Mouse (Mus musculus): ENCODE data around the gene Krt12. TPM values are rescaled to one million over a fixed set of nuclear protein-coding genes. Genes with fewer than 3 reads are reported as not detected.

Gene Krt12
- polyA plus RNA-seq, 1 experiment from 2014 or later: not detected

DNA sequence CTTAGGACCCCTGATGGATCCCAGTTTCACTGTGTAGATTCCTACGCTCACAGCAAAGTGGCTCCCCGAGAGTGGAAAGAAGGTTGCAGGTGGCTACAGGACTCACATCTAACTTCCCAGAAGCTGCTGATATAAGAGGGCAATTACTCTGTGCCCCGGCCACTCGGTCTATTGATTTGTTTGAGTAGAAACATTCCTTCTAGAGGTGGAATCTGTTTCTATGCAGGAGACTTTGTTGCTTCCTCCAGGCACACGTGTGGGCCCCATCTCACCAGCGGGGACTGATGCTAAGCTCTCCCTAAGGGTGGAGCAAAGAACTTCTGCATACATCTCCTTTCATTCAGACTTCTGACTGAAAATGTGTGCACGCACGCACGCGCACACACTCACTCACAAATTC is 17.4 kb upstream of the Krt12 start:
- no peak overlapping the region for H3K4me3 ChIP-seq
- no peak overlapping the region for H3K27ac ChIP-seq
- ATAC-seq (replicated peaks; ENCODE audit: insufficient number of reproducible peaks, insufficient read depth, low FRiP score, low read depth): no peak
- H3K9me3 ChIP-seq (replicated peaks): no peaks in the 10 kb centered on the region
- H3K36me3 ChIP-seq: no peaks in the 10 kb centered on the region
- H3K9ac ChIP-seq: no peak overlapping the region
- WGBS: 68% methylated on average over 10 of the region's 10 CpGs
- H3K4me2 ChIP-seq: no peak overlapping the region
- no peaks in the 10 kb centered on the region for H3K27me3 ChIP-seq
- H3K4me1 ChIP-seq (replicated peaks): peaks cover 4% of the 10 kb centered on the region; the same call in 1 of the 2 replicates

DNA sequence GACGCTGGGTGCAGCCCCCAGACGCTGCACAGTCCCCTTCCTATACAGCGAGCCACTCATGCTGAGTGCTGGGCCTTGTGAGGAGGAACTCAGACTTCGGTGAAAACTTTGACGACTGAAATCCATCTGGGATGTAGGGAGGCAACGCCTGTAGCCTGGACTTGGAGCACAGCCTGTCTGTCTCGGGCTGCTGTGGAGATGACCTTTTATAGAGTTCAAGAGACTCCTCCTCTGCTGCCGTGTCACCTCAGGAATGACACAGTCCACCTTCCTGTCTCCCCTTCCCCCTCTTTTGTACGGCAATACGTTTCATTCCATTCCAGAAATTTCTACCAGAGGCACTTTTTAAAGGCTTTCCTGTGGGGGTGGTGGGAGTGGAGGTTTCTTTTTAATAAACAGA is 15.9 kb upstream of the Krt12 start, which contains the start of gene Krt20:
Krt20 (minus strand) TSS at position 179 of the 400 bp plus-strand sequence.
- no peak within 1 kb of the TSS for H3K9ac ChIP-seq
- no peak within 1 kb of the TSS for H3K4me3 ChIP-seq
- H3K27me3 ChIP-seq: no peaks in the 10 kb centered on the region
- H3K4me2 ChIP-seq: 0 out of 2 replicates have a peak within 1 kb of the TSS, but pooled peaks have one; percentile 11
- no peak for ATAC-seq (replicated peaks; ENCODE audit: insufficient number of reproducible peaks, insufficient read depth, low FRiP score, low read depth)
- H3K9me3 ChIP-seq (replicated peaks): no peaks in the 10 kb centered on the region
- WGBS: 21% methylated on average over 10 of the region's 10 CpGs
- H3K27ac ChIP-seq: no peak within 1 kb of the TSS
- no peaks in the 10 kb centered on the region for H3K36me3 ChIP-seq
- peaks cover 4% of the 10 kb centered on the region; the same call in 1 of the 2 replicates for H3K4me1 ChIP-seq (replicated peaks)

DNA sequence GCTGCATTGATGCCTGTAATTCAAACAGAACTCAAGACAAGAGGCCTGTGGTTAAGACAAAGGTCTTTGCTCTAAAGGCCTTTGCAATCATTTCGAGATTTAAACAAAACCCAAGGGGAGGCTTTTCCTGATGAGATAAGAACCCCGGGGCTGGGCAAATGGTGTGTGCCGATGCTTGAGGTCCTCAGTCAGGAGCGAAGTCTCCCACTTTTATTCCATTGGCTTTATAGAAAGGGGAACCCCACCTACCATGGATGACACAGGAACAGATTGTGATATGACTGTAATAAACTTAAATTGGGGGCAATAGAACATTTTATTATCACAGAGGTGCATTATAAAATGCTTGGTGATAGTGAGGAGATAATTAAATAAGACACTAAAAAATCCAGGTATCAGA is 14.6 kb upstream of the Krt12 start:
- WGBS: 47% methylated on average over 4 of the region's 4 CpGs
- H3K4me3 ChIP-seq: no peak overlapping the region
- no peak for ATAC-seq (replicated peaks; ENCODE audit: insufficient number of reproducible peaks, insufficient read depth, low FRiP score, low read depth)
- H3K9ac ChIP-seq: no peak overlapping the region
- H3K4me2 ChIP-seq: no peak overlapping the region
- H3K27me3 ChIP-seq: no peaks in the 10 kb centered on the region
- peaks cover 4% of the 10 kb centered on the region; the same call in 1 of the 2 replicates for H3K4me1 ChIP-seq (replicated peaks)
- no peaks in the 10 kb centered on the region for H3K36me3 ChIP-seq
- H3K9me3 ChIP-seq (replicated peaks): no peaks in the 10 kb centered on the region
- H3K27ac ChIP-seq: no peak overlapping the region

GRCm38 (mm10) chr11:99430670-99431069 is 8.6 kb upstream of the Krt12 start:
- no peak overlapping the region for H3K4me3 ChIP-seq
- no peaks in the 10 kb centered on the region for H3K27me3 ChIP-seq
- H3K4me2 ChIP-seq: no peak overlapping the region
- no peaks in the 10 kb centered on the region for H3K36me3 ChIP-seq
- WGBS: 46% methylated on average over 12 of the region's 12 CpGs
- H3K27ac ChIP-seq: no peak overlapping the region
- no peak overlapping the region for H3K9ac ChIP-seq
- H3K4me1 ChIP-seq (replicated peaks): no peaks in the 10 kb centered on the region
- no peak for ATAC-seq (replicated peaks; ENCODE audit: insufficient number of reproducible peaks, insufficient read depth, low FRiP score, low read depth)
- no peaks in the 10 kb centered on the region for H3K9me3 ChIP-seq (replicated peaks)

- WGBS: 33% methylated on average over 10 of the region's 10 CpGs
- no peak overlapping the region for H3K4me3 ChIP-seq
- no peaks in the 10 kb centered on the region for H3K9me3 ChIP-seq (replicated peaks)
- no peak overlapping the region for H3K4me2 ChIP-seq
- peaks cover 9% of the 10 kb centered on the region for H3K27me3 ChIP-seq
- no peaks in the 10 kb centered on the region for H3K36me3 ChIP-seq
- no peaks in the 10 kb centered on the region for H3K4me1 ChIP-seq (replicated peaks)
- H3K9ac ChIP-seq: no peak overlapping the region
- no peak for ATAC-seq (replicated peaks; ENCODE audit: insufficient number of reproducible peaks, insufficient read depth, low FRiP score, low read depth)
- no peak overlapping the region for H3K27ac ChIP-seq
These were observed 1.5 kb downstream of the Krt12 start for GRCm38 (mm10) chr11:99420586-99420985.

DNA sequence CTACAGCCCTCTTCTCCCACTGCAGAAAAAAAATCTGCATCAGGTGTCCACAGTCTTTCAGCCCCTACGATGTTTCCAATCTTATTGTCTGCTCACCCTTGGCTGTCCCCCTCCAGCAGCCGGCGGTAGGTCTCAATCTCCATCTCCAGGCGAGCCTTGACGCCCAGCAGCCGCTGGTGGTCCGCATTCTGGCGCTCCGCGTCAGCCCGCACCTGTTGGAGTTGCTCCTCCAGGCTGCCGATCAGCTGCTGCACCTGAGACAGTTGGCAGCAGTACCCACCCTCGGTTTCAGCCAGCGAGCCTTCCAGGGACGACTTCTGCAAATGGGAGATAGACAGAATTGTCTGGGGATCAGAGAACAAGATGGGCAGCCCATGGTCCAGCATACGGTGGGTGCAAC is 4.2 kb downstream of the Krt12 start:
- Histone ChIP-seq H3K36me3 (no peaks in the 10 kb centered on the region), H3K4me2 (no peak overlapping the region), H3K9me3 (replicated peaks) (no peaks in the 10 kb centered on the region), H3K9ac (no peak overlapping the region), H3K4me3 (no peak overlapping the region), H3K4me1 (replicated peaks) (no peaks in the 10 kb centered on the region), H3K27me3 (peaks cover 9% of the 10 kb centered on the region), H3K27ac (no peak overlapping the region)
- ATAC-seq (replicated peaks; ENCODE audit: insufficient number of reproducible peaks, insufficient read depth, low FRiP score, low read depth): no peak
- WGBS: 67% methylated on average over 16 of the region's 16 CpGs

- no peak overlapping the region for H3K27ac ChIP-seq
- no peaks in the 10 kb centered on the region for H3K4me1 ChIP-seq (replicated peaks)
These were observed 5.2 kb downstream of the Krt12 start for GRCm38 (mm10) chr11:99416902-99417301.

GRCm38 (mm10) chr11:99414463-99415147 is 7.5 kb downstream of the Krt12 start:
- Histone ChIP-seq H3K27ac (no peak overlapping the region), H3K4me1 (replicated peaks) (no peaks in the 10 kb centered on the region), H3K4me2 (no peak overlapping the region), H3K4me3 (no peak overlapping the region), H3K9ac (no peak overlapping the region), H3K9me3 (replicated peaks) (no peaks in the 10 kb centered on the region), H3K36me3 (no peaks in the 10 kb centered on the region), H3K27me3 (peaks cover 5% of the 10 kb centered on the region)
- WGBS: 83% methylated on average over 13 of the region's 13 CpGs
- no peak for ATAC-seq (replicated peaks; ENCODE audit: insufficient number of reproducible peaks, insufficient read depth, low FRiP score, low read depth)

More at GRCm38 (mm10) chr11:99416902-99417301, 5.2 kb downstream of the Krt12 start:
- WGBS: 80% methylated on average over 13 of the region's 13 CpGs
- Histone ChIP-seq H3K27me3 (peaks cover 7% of the 10 kb centered on the region), H3K4me2 (no peak overlapping the region), H3K9ac (no peak overlapping the region), H3K4me3 (no peak overlapping the region), H3K36me3 (no peaks in the 10 kb centered on the region), H3K9me3 (replicated peaks) (no peaks in the 10 kb centered on the region)
- no peak for ATAC-seq (replicated peaks; ENCODE audit: insufficient number of reproducible peaks, insufficient read depth, low FRiP score, low read depth)

DNA sequence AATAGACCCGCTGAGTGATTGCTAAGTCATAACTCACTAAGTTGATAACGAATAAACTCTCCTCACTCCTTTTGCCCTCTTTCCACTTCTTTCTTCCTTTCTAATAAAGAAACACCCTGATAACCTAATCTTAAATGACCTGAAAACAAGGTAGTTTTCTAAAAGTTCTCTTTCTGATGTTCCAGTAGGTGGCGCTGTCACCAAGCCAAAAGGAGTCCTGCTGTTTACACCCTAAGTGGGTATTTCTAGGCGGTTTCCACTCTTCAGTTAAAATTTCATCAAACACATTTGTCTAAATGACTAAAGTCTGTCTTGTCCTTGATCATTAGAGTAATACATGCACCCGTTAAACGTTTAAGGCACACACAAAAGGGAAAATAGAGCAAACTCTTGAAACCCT is 8.8 kb downstream of the Krt12 start:
- H3K9me3 ChIP-seq (replicated peaks): no peaks in the 10 kb centered on the region
- no peak overlapping the region for H3K4me2 ChIP-seq
- no peaks in the 10 kb centered on the region for H3K4me1 ChIP-seq (replicated peaks)
- no peak overlapping the region for H3K9ac ChIP-seq
- no peak for ATAC-seq (replicated peaks; ENCODE audit: insufficient number of reproducible peaks, insufficient read depth, low FRiP score, low read depth)
- no peaks in the 10 kb centered on the region for H3K36me3 ChIP-seq
- peaks cover 10% of the 10 kb centered on the region for H3K27me3 ChIP-seq
- no peak overlapping the region for H3K4me3 ChIP-seq
- WGBS: 23% methylated on average over 6 of the region's 6 CpGs
- no peak overlapping the region for H3K27ac ChIP-seq

GRCm38 (mm10) chr11:99406186-99406585 is 15.9 kb downstream of the Krt12 start:
- WGBS: 63% methylated on average over 10 of the region's 10 CpGs
- H3K9ac ChIP-seq: no peak overlapping the region
- H3K4me3 ChIP-seq: no peak overlapping the region
- no peaks in the 10 kb centered on the region for H3K9me3 ChIP-seq (replicated peaks)
- H3K27me3 ChIP-seq: peaks cover 17% of the 10 kb centered on the region
- no peak for ATAC-seq (replicated peaks; ENCODE audit: insufficient number of reproducible peaks, insufficient read depth, low FRiP score, low read depth)
- H3K36me3 ChIP-seq: no peaks in the 10 kb centered on the region
- no peak overlapping the region for H3K27ac ChIP-seq
- no peak overlapping the region for H3K4me2 ChIP-seq
- no peaks in the 10 kb centered on the region for H3K4me1 ChIP-seq (replicated peaks)

DNA sequence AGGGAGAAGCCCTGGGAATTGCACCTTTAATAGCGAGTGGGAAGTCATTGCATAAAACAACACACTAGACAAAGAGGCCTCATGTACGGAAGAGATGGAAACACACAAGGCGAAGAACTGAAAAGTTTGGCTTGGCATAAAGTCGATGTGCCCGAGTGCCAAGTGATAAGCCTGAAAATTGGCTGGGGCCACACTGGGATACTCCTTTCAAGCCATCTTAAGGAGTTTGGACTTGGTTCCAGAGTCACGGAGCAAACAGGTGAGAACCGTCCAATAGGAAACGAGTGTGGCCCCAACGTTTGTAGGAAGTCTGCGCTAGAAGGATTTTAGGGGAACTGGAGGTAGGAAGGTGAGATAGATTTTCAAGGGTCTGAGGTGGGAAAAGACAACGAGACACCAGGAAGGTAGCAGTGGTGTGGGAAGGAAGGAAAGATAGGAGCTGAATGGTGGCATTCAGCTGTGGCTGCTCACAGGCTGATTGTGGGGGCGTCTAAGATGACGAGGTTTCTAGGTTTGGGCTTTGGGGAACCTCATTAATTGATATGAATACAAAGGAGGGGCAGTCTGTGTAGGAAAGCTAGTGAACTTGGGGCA is 22.0 kb downstream of the Krt12 start:
- ATAC-seq (replicated peaks; ENCODE audit: insufficient number of reproducible peaks, insufficient read depth, low FRiP score, low read depth): no peak
- Histone ChIP-seq H3K36me3 (no peaks in the 10 kb centered on the region), H3K4me2 (no peak overlapping the region), H3K9me3 (replicated peaks) (no peaks in the 10 kb centered on the region), H3K4me1 (replicated peaks) (no peaks in the 10 kb centered on the region), H3K27ac (no peak overlapping the region), H3K27me3 (peaks cover 34% of the 10 kb centered on the region), H3K9ac (no peak overlapping the region), H3K4me3 (no peak overlapping the region)
- 71% methylated on average over 13 of the region's 13 CpGs for WGBS

- H3K9me3 ChIP-seq (replicated peaks): no peaks in the 10 kb centered on the region
- H3K36me3 ChIP-seq: no peaks in the 10 kb centered on the region
- no peaks in the 10 kb centered on the region for H3K4me1 ChIP-seq (replicated peaks)
- no peak overlapping the region for H3K9ac ChIP-seq
- WGBS: 63% methylated on average over 8 of the region's 8 CpGs
- H3K4me3 ChIP-seq: no peak overlapping the region
- H3K27me3 ChIP-seq: peaks cover 36% of the 10 kb centered on the region
- no peak overlapping the region for H3K4me2 ChIP-seq
- no peak for ATAC-seq (replicated peaks; ENCODE audit: insufficient number of reproducible peaks, insufficient read depth, low FRiP score, low read depth)
- H3K27ac ChIP-seq: no peak overlapping the region
These were observed 23.2 kb downstream of the Krt12 start for GRCm38 (mm10) chr11:99398832-99399231.

Measured in heart, embryonic 15.5 days (tissue).